Mouse (Mus musculus): ENCODE measurements around the gene Dynlt1b. TPM values are rescaled to one million over a fixed set of nuclear protein-coding genes. Genes with fewer than 3 reads are reported as not detected.
"Not testable (repeated sequence)": the region's sequence is repeated elsewhere in the genome, so short reads cannot be mapped to it uniquely, and the experiment has no call there.

Dynlt1b gene
- polyA plus RNA-seq, 1 experiment from 2014 or later: 613 TPM

DNA sequence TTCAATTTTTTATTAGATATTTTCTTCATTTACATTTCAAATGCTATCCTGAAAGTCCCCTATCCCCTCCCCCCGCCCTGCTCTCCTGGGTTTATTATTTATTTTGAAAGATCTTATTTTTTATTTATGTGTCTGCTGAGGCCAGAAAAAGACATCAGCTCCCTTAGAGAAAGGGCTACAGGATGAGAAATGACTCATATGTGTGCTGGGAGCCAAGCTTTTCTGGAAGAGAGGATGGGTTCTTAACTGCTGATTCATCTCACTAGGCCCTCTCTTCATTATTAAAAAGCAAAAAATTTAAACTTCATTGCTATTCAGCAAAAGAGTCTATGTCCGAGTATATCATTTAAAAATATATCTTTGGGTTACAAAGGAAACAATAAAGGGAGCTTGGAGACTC lies 986 bp upstream of the Dynlt1b start:
- not testable (repeated sequence) for H3K9me3 ChIP-seq (ENCODE audit: control insufficient read depth, low read length); DNase-seq (ENCODE audit: low spot score); H3K36me3 ChIP-seq (ENCODE audit: control insufficient read depth, insufficient read depth, low read length); H3K27me3 ChIP-seq (replicated peaks; ENCODE audit: control insufficient read depth, insufficient read depth, low read length); H3K9ac ChIP-seq (ENCODE audit: low read length); ATAC-seq (replicated peaks; ENCODE audit: low FRiP score, low TSS enrichment, low read depth); H3K4me1 ChIP-seq (replicated peaks; ENCODE audit: control insufficient read depth, insufficient read depth, low read length); H3K4me2 ChIP-seq (ENCODE audit: low read length); H3K4me3 ChIP-seq (ENCODE audit: low read depth, low read length); H3K27ac ChIP-seq (ENCODE audit: low read depth)
- WGBS: 82% methylated on average over 2 of the region's 2 CpGs

DNA sequence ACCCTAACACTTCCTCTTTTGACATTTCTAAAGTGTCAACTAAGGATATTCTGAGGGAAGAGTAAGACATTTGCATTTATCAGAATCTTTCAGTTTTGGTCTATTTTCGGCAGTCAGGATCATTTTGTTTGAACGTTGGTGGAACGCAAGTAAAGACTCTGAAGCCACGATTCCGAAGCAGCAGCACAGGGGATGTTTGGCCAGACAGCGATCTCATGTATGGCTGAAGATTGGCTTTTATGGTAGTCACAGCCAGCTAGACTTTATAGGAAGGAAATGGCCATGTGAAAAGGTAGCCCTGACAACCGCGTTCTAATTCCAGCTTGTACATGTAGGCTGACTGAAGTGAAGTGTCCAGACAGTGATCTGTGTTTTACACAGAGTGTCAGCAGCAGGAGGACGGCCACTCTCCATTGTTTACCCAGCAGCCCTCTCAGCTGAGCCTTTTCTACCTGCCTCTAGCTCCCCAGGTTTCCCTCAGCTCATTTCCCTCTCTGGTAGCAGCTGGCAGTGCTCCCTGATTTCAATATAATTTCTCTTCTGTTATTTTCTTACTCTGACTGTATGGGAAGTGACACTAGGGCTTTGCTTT lies 594 bp downstream of the Dynlt1b start:
- H3K4me1 ChIP-seq (replicated peaks; ENCODE audit: control insufficient read depth, insufficient read depth, low read length); ATAC-seq (replicated peaks; ENCODE audit: low FRiP score, low TSS enrichment, low read depth); DNase-seq (ENCODE audit: low spot score); H3K9me3 ChIP-seq (ENCODE audit: control insufficient read depth, low read length); H3K27me3 ChIP-seq (replicated peaks; ENCODE audit: control insufficient read depth, insufficient read depth, low read length); H3K36me3 ChIP-seq (ENCODE audit: control insufficient read depth, insufficient read depth, low read length): not testable (repeated sequence)
- Histone ChIP-seq H3K4me3 (ENCODE audit: low read depth, low read length) (peak overlapping the region; percentile 51), H3K4me2 (ENCODE audit: low read length) (peak overlapping the region; percentile 47), H3K9ac (ENCODE audit: low read length) (peak overlapping the region; percentile 66), H3K27ac (ENCODE audit: low read depth) (peak overlapping the region; percentile 75; the same call in 1 of the 2 replicates)
- 2% methylated on average over 6 of the region's 9 CpGs for WGBS

- not testable (repeated sequence) for H3K27ac ChIP-seq (ENCODE audit: low read depth); H3K27me3 ChIP-seq (replicated peaks; ENCODE audit: control insufficient read depth, insufficient read depth, low read length); H3K4me1 ChIP-seq (replicated peaks; ENCODE audit: control insufficient read depth, insufficient read depth, low read length); H3K9ac ChIP-seq (ENCODE audit: low read length); H3K36me3 ChIP-seq (ENCODE audit: control insufficient read depth, insufficient read depth, low read length); H3K4me3 ChIP-seq (ENCODE audit: low read depth, low read length); ATAC-seq (replicated peaks; ENCODE audit: low FRiP score, low TSS enrichment, low read depth); H3K4me2 ChIP-seq (ENCODE audit: low read length); H3K9me3 ChIP-seq (ENCODE audit: control insufficient read depth, low read length); DNase-seq (ENCODE audit: low spot score)
- 90% methylated on average over 3 of the region's 4 CpGs for WGBS
These were observed 2.5 kb downstream of the Dynlt1b start for GRCm38 (mm10) chr17:6432456-6432855.

- H3K4me2 ChIP-seq (ENCODE audit: low read length); H3K36me3 ChIP-seq (ENCODE audit: control insufficient read depth, insufficient read depth, low read length); DNase-seq (ENCODE audit: low spot score); H3K27ac ChIP-seq (ENCODE audit: low read depth); H3K9ac ChIP-seq (ENCODE audit: low read length); ATAC-seq (replicated peaks; ENCODE audit: low FRiP score, low TSS enrichment, low read depth); H3K9me3 ChIP-seq (ENCODE audit: control insufficient read depth, low read length); H3K27me3 ChIP-seq (replicated peaks; ENCODE audit: control insufficient read depth, insufficient read depth, low read length); H3K4me1 ChIP-seq (replicated peaks; ENCODE audit: control insufficient read depth, insufficient read depth, low read length); H3K4me3 ChIP-seq (ENCODE audit: low read depth, low read length): not testable (repeated sequence)
- WGBS: 86% methylated on average over 3 of the region's 3 CpGs
These were observed 3.8 kb downstream of the Dynlt1b start for GRCm38 (mm10) chr17:6433691-6434090.

GRCm38 (mm10) chr17:6438080-6438479 lies 8.2 kb downstream of the Dynlt1b start:
- H3K4me1 ChIP-seq (replicated peaks; ENCODE audit: control insufficient read depth, insufficient read depth, low read length); H3K4me3 ChIP-seq (ENCODE audit: low read depth, low read length); H3K27ac ChIP-seq (ENCODE audit: low read depth); DNase-seq (ENCODE audit: low spot score); H3K36me3 ChIP-seq (ENCODE audit: control insufficient read depth, insufficient read depth, low read length); H3K9ac ChIP-seq (ENCODE audit: low read length); H3K4me2 ChIP-seq (ENCODE audit: low read length); H3K27me3 ChIP-seq (replicated peaks; ENCODE audit: control insufficient read depth, insufficient read depth, low read length); H3K9me3 ChIP-seq (ENCODE audit: control insufficient read depth, low read length); ATAC-seq (replicated peaks; ENCODE audit: low FRiP score, low TSS enrichment, low read depth): not testable (repeated sequence)
- 87% methylated on average over 6 of the region's 6 CpGs for WGBS

DNA sequence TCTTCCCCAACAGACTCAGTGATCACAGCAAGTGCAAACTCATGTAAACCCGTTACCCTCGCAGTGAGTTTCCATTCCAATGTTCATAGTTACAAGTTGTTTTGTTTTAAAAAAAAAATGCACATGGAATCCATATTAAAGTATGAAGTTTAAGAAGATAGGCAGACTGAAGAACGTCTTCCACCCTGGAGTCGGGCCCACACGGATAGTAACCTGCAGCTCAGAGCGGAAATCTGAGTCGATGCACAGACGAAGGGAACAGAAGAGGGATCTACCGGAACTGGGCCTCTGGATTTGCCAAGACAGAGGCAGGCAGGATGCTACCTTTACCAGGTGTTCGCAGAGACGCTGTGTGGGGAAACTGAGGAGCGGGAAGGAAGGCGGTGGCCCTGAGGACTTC lies 10.0 kb downstream of the Dynlt1b start:
- not testable (repeated sequence) for ATAC-seq (replicated peaks; ENCODE audit: low FRiP score, low TSS enrichment, low read depth); H3K4me3 ChIP-seq (ENCODE audit: low read depth, low read length); DNase-seq (ENCODE audit: low spot score)

DNA sequence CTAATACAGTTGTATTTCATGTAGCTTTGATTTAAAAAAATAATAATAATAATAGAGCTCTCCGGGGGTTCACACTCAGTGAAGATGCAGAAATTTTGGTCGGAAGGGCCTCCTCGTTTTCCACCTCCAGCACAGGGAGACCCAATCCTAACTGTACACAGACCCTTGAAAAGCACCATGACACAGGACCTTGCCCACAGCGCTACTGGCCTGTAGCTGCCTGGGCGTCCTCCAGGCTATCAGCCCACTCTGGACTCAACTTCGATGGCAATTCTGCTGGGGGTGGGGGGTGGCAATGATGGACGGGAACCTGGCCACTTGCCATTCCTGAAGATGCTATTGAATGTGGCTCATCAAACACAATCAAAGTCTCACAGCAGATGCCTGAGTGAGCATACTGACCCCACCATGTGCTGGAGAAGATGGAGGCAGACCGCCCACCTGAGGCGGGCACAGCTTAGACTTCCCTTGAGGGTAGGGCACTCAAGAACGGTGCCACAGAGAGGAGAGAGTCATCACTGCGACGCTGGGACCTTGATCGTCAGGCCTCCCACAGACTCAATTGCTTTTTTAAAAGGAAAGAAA lies 10.7 kb downstream of the Dynlt1b start:
- not testable (repeated sequence) for DNase-seq (ENCODE audit: low spot score); H3K9me3 ChIP-seq (ENCODE audit: control insufficient read depth, low read length); H3K36me3 ChIP-seq (ENCODE audit: control insufficient read depth, insufficient read depth, low read length); H3K27me3 ChIP-seq (replicated peaks; ENCODE audit: control insufficient read depth, insufficient read depth, low read length); ATAC-seq (replicated peaks; ENCODE audit: low FRiP score, low TSS enrichment, low read depth); H3K27ac ChIP-seq (ENCODE audit: low read depth); H3K4me2 ChIP-seq (ENCODE audit: low read length); H3K4me1 ChIP-seq (replicated peaks; ENCODE audit: control insufficient read depth, insufficient read depth, low read length); H3K4me3 ChIP-seq (ENCODE audit: low read depth, low read length); H3K9ac ChIP-seq (ENCODE audit: low read length)
- WGBS: 92% methylated on average over 13 of the region's 13 CpGs

More for the DNA sequence above, 10.0 kb downstream of the Dynlt1b start:
- not testable (repeated sequence) for H3K27ac ChIP-seq (ENCODE audit: low read depth); H3K9me3 ChIP-seq (ENCODE audit: control insufficient read depth, low read length); H3K9ac ChIP-seq (ENCODE audit: low read length); H3K36me3 ChIP-seq (ENCODE audit: control insufficient read depth, insufficient read depth, low read length); H3K4me1 ChIP-seq (replicated peaks; ENCODE audit: control insufficient read depth, insufficient read depth, low read length); H3K27me3 ChIP-seq (replicated peaks; ENCODE audit: control insufficient read depth, insufficient read depth, low read length); H3K4me2 ChIP-seq (ENCODE audit: low read length)
- WGBS: 93% methylated on average over 9 of the region's 13 CpGs

DNA sequence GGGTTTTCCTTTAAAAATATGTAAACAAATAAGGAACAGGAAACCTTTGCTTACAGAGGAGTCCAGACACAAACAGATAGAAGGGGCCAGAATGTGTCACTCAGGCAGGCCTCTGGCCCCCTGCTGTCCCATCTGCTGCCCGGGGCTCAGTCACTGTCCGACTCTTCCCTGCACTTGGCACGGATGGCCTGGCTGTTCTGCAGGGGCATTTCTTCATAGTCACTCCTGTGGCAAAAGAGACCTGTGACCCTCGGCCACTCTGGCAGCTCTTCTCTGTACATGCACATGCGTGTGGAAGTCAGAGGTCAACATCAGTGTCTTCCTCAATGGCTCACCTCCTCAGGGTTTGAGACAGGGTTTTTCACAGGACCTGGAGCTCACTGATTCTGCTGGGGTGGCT lies 11.3 kb downstream of the Dynlt1b start:
- not testable (repeated sequence) for H3K27me3 ChIP-seq (replicated peaks; ENCODE audit: control insufficient read depth, insufficient read depth, low read length); H3K27ac ChIP-seq (ENCODE audit: low read depth); H3K4me3 ChIP-seq (ENCODE audit: low read depth, low read length); ATAC-seq (replicated peaks; ENCODE audit: low FRiP score, low TSS enrichment, low read depth); H3K4me1 ChIP-seq (replicated peaks; ENCODE audit: control insufficient read depth, insufficient read depth, low read length); DNase-seq (ENCODE audit: low spot score); H3K9me3 ChIP-seq (ENCODE audit: control insufficient read depth, low read length); H3K36me3 ChIP-seq (ENCODE audit: control insufficient read depth, insufficient read depth, low read length); H3K4me2 ChIP-seq (ENCODE audit: low read length); H3K9ac ChIP-seq (ENCODE audit: low read length)
- WGBS: 88% methylated on average over 5 of the region's 5 CpGs

DNA sequence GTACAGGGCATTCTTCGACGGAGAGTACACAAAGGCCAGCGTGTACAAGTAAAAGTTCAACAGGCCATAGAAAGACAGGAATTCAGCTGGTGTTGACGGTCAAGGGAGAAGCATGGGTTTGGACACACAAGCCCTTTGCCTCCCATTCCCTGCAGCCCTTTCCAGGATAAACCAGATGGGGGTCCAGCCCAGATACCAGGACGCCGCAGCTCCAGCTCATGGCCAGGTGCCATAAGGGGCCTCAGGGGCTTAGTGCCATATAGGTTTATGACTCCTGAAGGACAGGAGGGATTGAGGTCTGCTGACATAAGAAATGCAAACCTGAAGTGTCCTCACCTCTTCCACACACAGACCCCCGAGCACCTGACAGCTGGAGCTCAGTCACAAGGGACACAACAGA lies 12.6 kb downstream of the Dynlt1b start:
- not testable (repeated sequence) for H3K4me2 ChIP-seq (ENCODE audit: low read length); H3K4me3 ChIP-seq (ENCODE audit: low read depth, low read length); H3K27me3 ChIP-seq (replicated peaks; ENCODE audit: control insufficient read depth, insufficient read depth, low read length); H3K4me1 ChIP-seq (replicated peaks; ENCODE audit: control insufficient read depth, insufficient read depth, low read length); DNase-seq (ENCODE audit: low spot score); H3K36me3 ChIP-seq (ENCODE audit: control insufficient read depth, insufficient read depth, low read length); H3K9me3 ChIP-seq (ENCODE audit: control insufficient read depth, low read length); ATAC-seq (replicated peaks; ENCODE audit: low FRiP score, low TSS enrichment, low read depth); H3K9ac ChIP-seq (ENCODE audit: low read length); H3K27ac ChIP-seq (ENCODE audit: low read depth)
- 78% methylated on average over 3 of the region's 7 CpGs for WGBS

Data from intestine, embryonic 14.5 days (tissue).